Mouse (Mus musculus) heart, postnatal 0 days (tissue): Measurements from ENCODE around the gene Stum. TPM values are rescaled to one million over a fixed set of nuclear protein-coding genes. Genes with fewer than 3 reads are reported as not detected.

Experiments
- ATAC-seq: fragments of 200-750 bp; cut with Nextera tagmentation; 2 replicates; pipeline ENCODE4 v1.8.0; 2017; ENCODE audit warnings: low read depth, moderate number of reproducible peaks, moderate library complexity; ENCODE audit not compliant: insufficient read depth
- DNase-seq: peaks from one replicate; pipeline ENCODE4 v3.0.0-alpha.2; 2016; ENCODE audit warnings: low spot score
- H3K27ac ChIP-seq: fragments of 300-500 bp; sonication (generic); 2 replicates; pipeline ENCODE4 v1.5.1; 2014; ENCODE audit warnings: low read depth, mild to moderate bottlenecking
- H3K27me3 ChIP-seq: fragments of 300-500 bp; sonication (generic); 2 replicates; pipeline ENCODE4 v1.6.1; 2014; ENCODE audit warnings: low read length, mixed read lengths; ENCODE audit not compliant: control insufficient read depth, insufficient read depth
- H3K36me3 ChIP-seq: fragments of 300-500 bp; sonication (generic); replicated peaks from 2 replicates; pipeline ENCODE4 v1.6.1; 2014; ENCODE audit warnings: low read length, mixed read lengths; ENCODE audit not compliant: control insufficient read depth, insufficient read depth
- H3K4me1 ChIP-seq: fragments of 300-500 bp; sonication (generic); 2 replicates; pipeline ENCODE4 v1.6.1; 2014; ENCODE audit warnings: antibody characterized with exemption; ENCODE audit not compliant: control insufficient read depth, insufficient read depth
- H3K4me2 ChIP-seq: fragments of 300-500 bp; sonication (generic); 2 replicates; pipeline ENCODE4 v1.6.1; 2014; ENCODE audit warnings: low read depth, mild to moderate bottlenecking, low read length, moderate library complexity
- H3K4me3 ChIP-seq: fragments of 300-500 bp; sonication (generic); 2 replicates; pipeline ENCODE4 v1.5.1; 2014; ENCODE audit warnings: low read depth, low read length
- H3K9ac ChIP-seq: fragments of 300-500 bp; sonication (generic); replicated peaks from 2 replicates; pipeline ENCODE4 v1.6.1; 2014; ENCODE audit warnings: low read depth, low read length, mixed read lengths
- H3K9me3 ChIP-seq: fragments of 300-500 bp; sonication (generic); replicated peaks from 2 replicates; pipeline ENCODE4 v1.6.1; 2016; ENCODE audit warnings: low read length; ENCODE audit not compliant: control insufficient read depth
- CTCF ChIP-seq: IDR thresholded peaks from 2 replicates; pipeline ENCODE4 v1.5.1; 2016; ENCODE audit warnings: antibody characterized with exemption, control low read depth, low read depth
- EP300 ChIP-seq: IDR thresholded peaks from 2 replicates; pipeline ENCODE4 v1.6.1; 2016; ENCODE audit warnings: antibody characterized with exemption, low read depth
- WGBS: fragments of 180-500 bp; shearing (Covaris S2); extraction: QIAGEN DNeasy Blood & Tissue Kit; methylation state at CpG from one replicate; pipeline ENCODE4 v1.1.7; 2014; 5-methylcytosine and 5-hydroxymethylcytosine counted together
- polyA plus RNA-seq: library from polyadenylated mRNA; unstranded; fragments of >200 nt; fragmentation: Nextera tagmentation; extraction: Ambion mirVana; gene quantifications from 2 replicates; pipeline ENCODE4 v1.2.1, GENCODE M21; 2015
- total RNA-seq: library from RNA; depleted of rRNA; stranded (reverse); fragments of >200 nt; gene quantifications from 2 replicates; pipeline ENCODE4 v1.2.3, GENCODE M21; 2014; ENCODE audit warnings: low replicate concordance

Stum gene
- total and polyA plus RNA-seq, 2 experiments from 2014 or later, result 0.49 to 11.4 TPM

GRCm38 (mm10) chr1:180504899-180505298 lies 21.6 kb upstream of the Stum start:
- Histone ChIP-seq H3K27ac (no peak overlapping the region), H3K9me3 (no peaks in the 10 kb centered on the region), H3K4me3 (no peak overlapping the region), H3K9ac (no peak overlapping the region), H3K27me3 (peaks cover 32% of the 10 kb centered on the region; the same call in 1 of the 2 replicates), H3K4me1 (no peaks in the 10 kb centered on the region), H3K36me3 (no peaks in the 10 kb centered on the region), H3K4me2 (no peak overlapping the region)
- ATAC-seq, result no peak
- TF ChIP-seq CTCF (no peak), EP300 (no peak)
- no peak for DNase-seq
- WGBS, result 75% methylated on average over 5 of the region's 5 CpGs

GRCm38 (mm10) chr1:180503484-180503883 lies 20.2 kb upstream of the Stum start:
- H3K27me3 ChIP-seq, result peaks cover 26% of the 10 kb centered on the region; the same call in 1 of the 2 replicates
- DNase-seq (no peak), ATAC-seq (no peak)
- no peak overlapping the region for H3K4me3 ChIP-seq
- H3K9ac ChIP-seq, result no peak overlapping the region
- no peak overlapping the region for H3K27ac ChIP-seq
- no peak for TF ChIP-seq EP300
- no peak for TF ChIP-seq CTCF
- H3K4me2 ChIP-seq, result no peak overlapping the region
- no peaks in the 10 kb centered on the region for H3K36me3 ChIP-seq
- H3K9me3 ChIP-seq, result no peaks in the 10 kb centered on the region
- no peaks in the 10 kb centered on the region for H3K4me1 ChIP-seq
- WGBS, result 64% methylated on average over 5 of the region's 5 CpGs

- WGBS, result 66% methylated on average over 4 of the region's 4 CpGs
- H3K9ac ChIP-seq, result no peak overlapping the region
Observed at GRCm38 (mm10) chr1:180502566-180502965, 19.3 kb upstream of the Stum start.

GRCm38 (mm10) chr1:180500641-180501040 lies 17.3 kb upstream of the Stum start:
- Histone ChIP-seq H3K4me2 (no peak overlapping the region), H3K27ac (no peak overlapping the region), H3K9ac (no peak overlapping the region), H3K9me3 (no peaks in the 10 kb centered on the region), H3K27me3 (peaks cover 21% of the 10 kb centered on the region; the same call in 1 of the 2 replicates), H3K4me3 (no peak overlapping the region), H3K4me1 (no peaks in the 10 kb centered on the region), H3K36me3 (no peaks in the 10 kb centered on the region)
- 85% methylated on average over 5 of the region's 5 CpGs for WGBS
- DNase-seq (no peak), ATAC-seq (no peak)
- TF ChIP-seq CTCF (no peak), EP300 (no peak)

More at GRCm38 (mm10) chr1:180502566-180502965, 19.3 kb upstream of the Stum start:
- no peak for TF ChIP-seq CTCF
- no peak for TF ChIP-seq EP300
- Histone ChIP-seq H3K4me3 (no peak overlapping the region), H3K4me1 (no peaks in the 10 kb centered on the region), H3K27ac (no peak overlapping the region), H3K9me3 (no peaks in the 10 kb centered on the region), H3K27me3 (peaks cover 25% of the 10 kb centered on the region; the same call in 1 of the 2 replicates), H3K4me2 (no peak overlapping the region), H3K36me3 (no peaks in the 10 kb centered on the region)
- ATAC-seq, result no peak
- no peak for DNase-seq

- Histone ChIP-seq H3K27ac (no peak overlapping the region), H3K9ac (no peak overlapping the region), H3K4me2 (no peak overlapping the region), H3K4me1 (no peaks in the 10 kb centered on the region), H3K4me3 (no peak overlapping the region), H3K36me3 (no peaks in the 10 kb centered on the region), H3K27me3 (peaks cover 19% of the 10 kb centered on the region; the same call in 1 of the 2 replicates), H3K9me3 (no peaks in the 10 kb centered on the region)
- no peak for TF ChIP-seq CTCF
- no peak for TF ChIP-seq EP300
- DNase-seq, result no peak
- ATAC-seq, result no peak
- 48% methylated on average over 4 of the region's 4 CpGs for WGBS
Observed at GRCm38 (mm10) chr1:180500218-180500617, 16.9 kb upstream of the Stum start.

GRCm38 (mm10) chr1:180499766-180500165 lies 16.5 kb upstream of the Stum start:
- WGBS, result 91% methylated on average over 3 of the region's 3 CpGs
- H3K27me3 ChIP-seq, result peaks cover 16% of the 10 kb centered on the region; the same call in 1 of the 2 replicates
- no peaks in the 10 kb centered on the region for H3K36me3 ChIP-seq
- TF ChIP-seq CTCF (no peak), EP300 (no peak)
- H3K9me3 ChIP-seq, result no peaks in the 10 kb centered on the region
- H3K4me1 ChIP-seq, result no peaks in the 10 kb centered on the region
- no peak for DNase-seq
- no peak overlapping the region for H3K9ac ChIP-seq
- no peak overlapping the region for H3K27ac ChIP-seq
- no peak overlapping the region for H3K4me3 ChIP-seq
- H3K4me2 ChIP-seq, result no peak overlapping the region
- no peak for ATAC-seq
